Mouse (Mus musculus): Measurements from ENCODE around the gene Mob3c. TPM values are rescaled to one million over a fixed set of nuclear protein-coding genes. Genes with fewer than 3 reads are reported as not detected.

The Mob3c gene
- polyA plus RNA-seq, 1 experiment from 2014 or later: 15.5 TPM

- Histone ChIP-seq H3K9ac (no peak overlapping the region), H3K4me3 (replicated peaks) (no peak overlapping the region), H3K4me1 (peaks cover 18% of the 10 kb centered on the region), H3K4me2 (replicated peaks) (no peak overlapping the region), H3K9me3 (replicated peaks) (no peaks in the 10 kb centered on the region), H3K36me3 (peaks cover 44% of the 10 kb centered on the region), H3K27me3 (no peaks in the 10 kb centered on the region), H3K27ac (replicated peaks) (no peak overlapping the region)
- 82% methylated on average over 6 of the region's 6 CpGs for WGBS
- ATAC-seq (ENCODE audit: insufficient number of reproducible peaks, low FRiP score, low TSS enrichment, low read depth): no peak
These were observed 23.7 kb downstream of the Mob3c start for GRCm38 (mm10) chr4:115851569-115851968.

- H3K9me3 ChIP-seq (replicated peaks): no peaks in the 10 kb centered on the region
- H3K36me3 ChIP-seq: peaks cover 53% of the 10 kb centered on the region
- WGBS: 49% methylated on average over 6 of the region's 6 CpGs
- H3K27me3 ChIP-seq: no peaks in the 10 kb centered on the region
- H3K4me1 ChIP-seq: peaks cover 15% of the 10 kb centered on the region
- no peak overlapping the region for H3K27ac ChIP-seq (replicated peaks)
- H3K9ac ChIP-seq: no peak overlapping the region
- no peak overlapping the region for H3K4me2 ChIP-seq (replicated peaks)
- H3K4me3 ChIP-seq (replicated peaks): no peak overlapping the region
- ATAC-seq (ENCODE audit: insufficient number of reproducible peaks, low FRiP score, low TSS enrichment, low read depth): 0 out of 2 replicates have a peak, but pooled peaks have one; percentile 35
These were observed 27.2 kb downstream of the Mob3c start for GRCm38 (mm10) chr4:115855100-115855499.

DNA sequence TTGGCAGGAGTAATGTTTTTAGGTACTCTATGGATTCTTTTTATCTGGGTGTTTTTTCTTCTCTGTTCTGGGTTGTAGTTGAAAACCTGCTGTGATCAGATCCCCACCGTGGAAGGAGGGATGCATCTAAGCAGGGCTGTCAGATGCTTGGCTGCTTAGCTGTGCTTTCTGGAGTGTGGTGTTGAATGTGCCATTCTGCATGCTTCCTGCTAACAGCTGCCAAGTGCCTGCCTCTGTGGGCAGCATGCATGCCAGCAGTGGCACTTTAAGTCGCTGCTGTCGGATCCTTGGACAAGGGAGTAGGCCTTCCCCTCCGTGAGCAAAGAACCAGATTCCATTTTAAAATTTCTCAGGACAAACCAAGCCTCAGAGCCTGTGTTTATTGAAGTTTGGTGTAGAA lies 27.7 kb downstream of the Mob3c start:
- Histone ChIP-seq H3K27ac (replicated peaks) (no peak overlapping the region), H3K27me3 (no peaks in the 10 kb centered on the region), H3K9ac (no peak overlapping the region), H3K4me1 (peaks cover 15% of the 10 kb centered on the region), H3K36me3 (peaks cover 51% of the 10 kb centered on the region), H3K4me3 (replicated peaks) (no peak overlapping the region), H3K9me3 (replicated peaks) (no peaks in the 10 kb centered on the region), H3K4me2 (replicated peaks) (no peak overlapping the region)
- 49% methylated on average over 4 of the region's 4 CpGs for WGBS
- no peak for ATAC-seq (ENCODE audit: insufficient number of reproducible peaks, low FRiP score, low TSS enrichment, low read depth)

DNA sequence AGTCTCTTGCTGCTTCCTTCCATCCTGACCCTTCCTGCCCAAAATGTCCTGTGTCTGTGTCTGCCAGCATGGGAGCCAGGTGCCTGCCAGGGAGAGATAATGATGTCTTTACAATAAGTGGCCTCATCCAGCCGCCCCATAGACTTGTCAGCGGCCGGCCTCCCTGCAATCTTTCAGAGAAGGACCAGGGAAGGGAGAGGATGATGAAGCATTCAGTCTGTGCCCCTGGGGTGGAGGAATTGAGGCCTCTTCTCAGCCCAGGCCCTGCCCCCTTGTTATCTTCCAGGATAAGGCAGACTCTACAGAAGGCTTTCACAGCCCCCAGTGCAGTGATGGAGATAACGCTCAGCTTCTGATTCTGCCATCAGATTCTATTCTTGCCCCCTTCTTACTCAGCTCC lies 28.4 kb downstream of the Mob3c start:
- Histone ChIP-seq H3K4me2 (replicated peaks) (no peak overlapping the region), H3K27me3 (no peaks in the 10 kb centered on the region), H3K9ac (no peak overlapping the region), H3K27ac (replicated peaks) (no peak overlapping the region), H3K9me3 (replicated peaks) (no peaks in the 10 kb centered on the region), H3K4me3 (replicated peaks) (no peak overlapping the region), H3K36me3 (peaks cover 50% of the 10 kb centered on the region), H3K4me1 (peaks cover 15% of the 10 kb centered on the region)
- no peak for ATAC-seq (ENCODE audit: insufficient number of reproducible peaks, low FRiP score, low TSS enrichment, low read depth)
- WGBS: 69% methylated on average over 4 of the region's 4 CpGs

GRCm38 (mm10) chr4:115857293-115857883 lies 29.5 kb downstream of the Mob3c start:
- Histone ChIP-seq H3K4me3 (replicated peaks) (no peak overlapping the region), H3K4me2 (replicated peaks) (no peak overlapping the region), H3K9ac (no peak overlapping the region), H3K4me1 (peaks cover 15% of the 10 kb centered on the region), H3K36me3 (peaks cover 50% of the 10 kb centered on the region), H3K27ac (replicated peaks) (no peak overlapping the region), H3K9me3 (replicated peaks) (no peaks in the 10 kb centered on the region), H3K27me3 (no peaks in the 10 kb centered on the region)
- WGBS: 77% methylated on average over 9 of the region's 9 CpGs
- no peak for ATAC-seq (ENCODE audit: insufficient number of reproducible peaks, low FRiP score, low TSS enrichment, low read depth)

DNA sequence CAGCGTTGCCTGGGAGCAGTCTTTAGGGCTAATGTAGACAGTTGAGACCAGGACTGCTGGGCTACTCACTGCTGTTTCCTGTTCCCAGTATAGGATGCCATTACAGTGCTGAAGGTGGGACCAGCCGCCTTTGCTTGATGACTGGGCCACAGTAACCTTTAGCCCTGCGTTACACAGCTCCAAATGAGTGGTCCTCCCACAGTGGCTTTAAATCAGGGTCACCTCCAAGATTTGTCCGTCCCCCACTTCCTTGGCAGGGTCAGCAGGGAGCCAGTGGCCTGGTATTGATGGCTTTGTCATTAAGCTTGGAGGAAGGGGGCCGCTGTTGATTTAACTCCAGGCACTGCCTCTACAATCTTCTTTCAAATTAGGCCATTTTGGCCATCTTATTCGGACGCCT lies 35.5 kb downstream of the Mob3c start:
- no peaks in the 10 kb centered on the region for H3K4me1 ChIP-seq
- no peak overlapping the region for H3K9ac ChIP-seq
- WGBS: 73% methylated on average over 7 of the region's 7 CpGs
- no peaks in the 10 kb centered on the region for H3K9me3 ChIP-seq (replicated peaks)
- ATAC-seq (ENCODE audit: insufficient number of reproducible peaks, low FRiP score, low TSS enrichment, low read depth): no peak
- H3K4me3 ChIP-seq (replicated peaks): no peak overlapping the region
- H3K36me3 ChIP-seq: peaks cover 74% of the 10 kb centered on the region
- no peaks in the 10 kb centered on the region for H3K27me3 ChIP-seq
- no peak overlapping the region for H3K27ac ChIP-seq (replicated peaks)
- H3K4me2 ChIP-seq (replicated peaks): no peak overlapping the region

GRCm38 (mm10) chr4:115863880-115864279 lies 36.0 kb downstream of the Mob3c start:
- Histone ChIP-seq H3K36me3 (peaks cover 73% of the 10 kb centered on the region), H3K4me1 (no peaks in the 10 kb centered on the region), H3K9me3 (replicated peaks) (no peaks in the 10 kb centered on the region), H3K9ac (no peak overlapping the region), H3K27ac (replicated peaks) (no peak overlapping the region), H3K4me2 (replicated peaks) (no peak overlapping the region), H3K27me3 (no peaks in the 10 kb centered on the region), H3K4me3 (replicated peaks) (no peak overlapping the region)
- 43% methylated on average over 10 of the region's 10 CpGs for WGBS
- no peak for ATAC-seq (ENCODE audit: insufficient number of reproducible peaks, low FRiP score, low TSS enrichment, low read depth)

DNA sequence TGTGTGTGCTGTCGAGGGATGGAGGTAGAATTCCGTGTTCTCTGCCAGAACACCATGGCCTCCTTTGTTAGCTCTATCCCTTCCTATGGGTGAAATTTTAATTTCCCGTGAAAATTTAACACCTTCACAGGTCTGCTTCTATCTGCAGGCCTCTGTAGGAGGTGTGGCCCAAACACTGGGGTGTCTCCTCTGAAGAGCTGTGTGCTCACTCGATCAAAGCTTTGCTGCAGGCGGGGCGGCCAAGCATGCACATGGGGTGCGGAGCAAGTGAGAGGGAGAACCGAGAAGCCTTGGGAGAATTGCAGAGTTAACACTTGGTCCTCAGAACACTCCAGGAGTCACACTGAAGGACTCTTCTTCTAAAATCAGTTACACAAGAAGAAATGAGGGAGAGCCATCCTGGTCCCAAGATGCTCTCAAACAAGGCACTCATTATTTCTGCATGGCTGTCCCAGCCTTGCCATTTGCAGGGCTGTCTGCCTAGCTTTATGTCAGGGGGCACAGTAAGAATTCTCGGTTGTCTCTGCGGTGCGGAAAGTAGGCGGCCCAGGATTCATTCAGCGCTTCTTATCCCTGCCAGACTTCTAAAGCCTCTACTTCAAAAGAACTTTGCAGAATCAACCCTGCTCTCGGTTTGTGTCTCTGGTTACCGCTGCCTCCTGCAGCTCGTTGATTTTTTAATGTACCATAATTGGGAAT lies 41.8 kb downstream of the Mob3c start:
- Histone ChIP-seq H3K4me3 (replicated peaks) (no peak overlapping the region), H3K4me2 (replicated peaks) (no peak overlapping the region), H3K4me1 (no peaks in the 10 kb centered on the region), H3K36me3 (peaks cover 56% of the 10 kb centered on the region), H3K27ac (replicated peaks) (no peak overlapping the region), H3K9ac (no peak overlapping the region), H3K27me3 (no peaks in the 10 kb centered on the region), H3K9me3 (replicated peaks) (no peaks in the 10 kb centered on the region)
- WGBS: 24% methylated on average over 16 of the region's 16 CpGs
- ATAC-seq (ENCODE audit: insufficient number of reproducible peaks, low FRiP score, low TSS enrichment, low read depth): no peak

- Histone ChIP-seq H3K27me3 (0 out of 2 replicates have a peak, but pooled peaks cover 3% of the 10 kb centered on the region), H3K9ac (no peak overlapping the region), H3K4me2 (replicated peaks) (no peak overlapping the region), H3K36me3 (peaks cover 38% of the 10 kb centered on the region), H3K4me3 (replicated peaks) (no peak overlapping the region), H3K27ac (replicated peaks) (no peak overlapping the region), H3K9me3 (replicated peaks) (no peaks in the 10 kb centered on the region), H3K4me1 (peaks cover 3% of the 10 kb centered on the region)
- 85% methylated on average over 3 of the region's 3 CpGs for WGBS
- no peak for ATAC-seq (ENCODE audit: insufficient number of reproducible peaks, low FRiP score, low TSS enrichment, low read depth)
These were observed 45.3 kb downstream of the Mob3c start for GRCm38 (mm10) chr4:115873231-115873630.

DNA sequence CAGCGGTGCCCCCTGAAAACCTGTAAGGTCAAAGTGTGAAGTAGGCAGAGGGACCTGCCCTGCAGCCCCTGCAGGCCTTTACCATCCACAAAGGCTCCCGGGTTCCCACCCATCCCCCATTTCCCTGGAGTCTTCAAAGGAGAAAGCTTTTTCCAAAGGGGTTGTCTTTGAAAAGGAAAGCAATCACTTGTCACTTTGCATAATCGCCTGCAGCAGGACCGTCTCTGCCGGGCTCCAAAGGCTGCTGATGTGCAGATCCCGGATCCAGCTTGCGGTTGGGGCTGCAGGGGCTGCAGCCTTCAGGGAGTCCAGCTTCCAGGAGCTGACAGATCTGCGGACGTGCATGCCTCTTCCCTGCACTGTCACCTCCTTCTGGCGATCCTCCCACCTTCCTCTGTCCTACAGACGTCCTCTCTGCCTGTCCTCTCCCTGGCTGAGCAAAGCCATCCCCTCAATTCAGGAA lies 50.4 kb downstream of the Mob3c start:
- no peak overlapping the region for H3K4me2 ChIP-seq (replicated peaks)
- no peak for ATAC-seq (ENCODE audit: insufficient number of reproducible peaks, low FRiP score, low TSS enrichment, low read depth)
- WGBS: 8% methylated on average over 11 of the region's 11 CpGs

DNA sequence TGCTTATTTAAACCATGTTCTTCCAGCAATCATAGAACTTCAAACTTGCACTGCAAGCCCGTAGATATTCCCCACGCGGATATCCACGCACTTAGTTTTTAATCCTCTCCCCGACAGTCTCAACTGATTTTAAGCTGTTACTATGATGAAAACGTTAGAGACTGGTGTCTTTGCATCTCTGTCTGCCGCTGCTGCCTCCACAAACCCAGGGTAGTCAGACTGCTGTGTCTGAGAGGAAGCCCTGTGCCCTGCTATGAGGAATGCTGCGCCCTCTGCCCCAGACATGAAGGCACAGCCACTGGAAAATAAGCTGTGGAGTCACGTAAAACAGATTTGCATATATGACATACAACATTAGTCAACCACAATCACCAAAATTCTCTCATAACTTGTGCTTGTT lies 50.9 kb downstream of the Mob3c start:
- Histone ChIP-seq H3K36me3 (peaks cover 15% of the 10 kb centered on the region), H3K4me2 (replicated peaks) (no peak overlapping the region), H3K9ac (no peak overlapping the region), H3K27ac (replicated peaks) (no peak overlapping the region), H3K9me3 (replicated peaks) (no peaks in the 10 kb centered on the region), H3K4me3 (replicated peaks) (no peak overlapping the region), H3K4me1 (peaks cover 7% of the 10 kb centered on the region), H3K27me3 (0 out of 2 replicates have a peak, but pooled peaks cover 3% of the 10 kb centered on the region)
- WGBS: 49% methylated on average over 9 of the region's 9 CpGs
- ATAC-seq (ENCODE audit: insufficient number of reproducible peaks, low FRiP score, low TSS enrichment, low read depth): no peak

More for the DNA sequence above, 50.4 kb downstream of the Mob3c start:
- H3K4me3 ChIP-seq (replicated peaks): no peak overlapping the region
- 0 out of 2 replicates have a peak, but pooled peaks cover 3% of the 10 kb centered on the region for H3K27me3 ChIP-seq
- no peak overlapping the region for H3K27ac ChIP-seq (replicated peaks)
- H3K4me1 ChIP-seq: peaks cover 7% of the 10 kb centered on the region
- peaks cover 19% of the 10 kb centered on the region for H3K36me3 ChIP-seq
- H3K9ac ChIP-seq: no peak overlapping the region
- H3K9me3 ChIP-seq (replicated peaks): no peaks in the 10 kb centered on the region
